Mouse (Mus musculus): Measurements from ENCODE around the gene Pard6a. TPM values are rescaled to one million over a fixed set of nuclear protein-coding genes. Genes with fewer than 3 reads are reported as not detected.
A peak's percentile ranks its signal among the peaks of the same experiment; 100 is the strongest.

The Pard6a gene
- polyA plus RNA-seq, 1 experiment from 2014 or later = 18.0 TPM

DNA sequence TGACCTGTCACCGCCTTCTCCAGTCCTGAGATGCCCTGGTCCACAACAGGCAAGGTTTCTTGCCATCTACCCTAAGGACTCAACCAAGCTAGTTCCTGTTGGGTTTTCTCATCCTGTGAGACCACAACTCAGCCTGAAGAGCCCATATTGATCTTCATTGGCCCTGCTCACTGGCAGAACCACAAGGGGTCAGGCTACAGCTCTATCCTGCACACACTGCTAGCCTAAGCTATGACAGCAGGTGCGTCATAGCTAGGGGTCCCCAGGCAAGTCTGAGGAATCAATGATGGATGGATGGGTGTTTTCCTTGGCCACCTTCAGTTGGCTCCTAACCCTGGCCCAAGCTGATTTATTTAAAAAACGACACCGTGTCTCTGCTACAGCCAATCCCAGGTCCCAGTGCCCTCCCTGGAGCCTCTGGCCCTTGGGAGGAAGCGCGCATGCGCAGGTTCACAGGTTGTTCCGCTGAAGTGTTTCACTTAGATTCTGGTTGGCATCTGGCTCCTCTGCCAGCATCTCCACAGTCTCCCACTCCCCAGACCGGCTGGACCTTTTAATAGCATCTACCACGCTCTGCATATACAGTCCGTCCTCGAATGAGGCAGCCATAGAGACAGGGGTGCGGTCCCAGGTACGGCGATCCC lies 15.5 kb downstream of the Pard6a start:
- Histone ChIP-seq H3K9me3 (ENCODE audit: control insufficient read depth, low read depth, low read length) (no peaks in the 10 kb centered on the region), H3K27me3 (ENCODE audit: control insufficient read depth, insufficient read depth, low read length) (no peaks in the 10 kb centered on the region), H3K4me3 (ENCODE audit: low read depth, low read length) (no peak overlapping the region), H3K4me2 (replicated peaks; ENCODE audit: low read depth, low read length) (no peak overlapping the region), H3K36me3 (ENCODE audit: control insufficient read depth, insufficient read depth, low read length) (peaks cover 5% of the 10 kb centered on the region; the same call in 1 of the 2 replicates), H3K4me1 (ENCODE audit: control insufficient read depth, insufficient read depth, low read length) (no peaks in the 10 kb centered on the region), H3K9ac (replicated peaks; ENCODE audit: low read depth, low read length) (no peak overlapping the region), H3K27ac (ENCODE audit: low read length) (no peak overlapping the region)
- WGBS = 88% methylated on average over 15 of the region's 15 CpGs
- ATAC-seq (ENCODE audit: insufficient number of reproducible peaks, insufficient read depth, low FRiP score, low read depth) = no peak

DNA sequence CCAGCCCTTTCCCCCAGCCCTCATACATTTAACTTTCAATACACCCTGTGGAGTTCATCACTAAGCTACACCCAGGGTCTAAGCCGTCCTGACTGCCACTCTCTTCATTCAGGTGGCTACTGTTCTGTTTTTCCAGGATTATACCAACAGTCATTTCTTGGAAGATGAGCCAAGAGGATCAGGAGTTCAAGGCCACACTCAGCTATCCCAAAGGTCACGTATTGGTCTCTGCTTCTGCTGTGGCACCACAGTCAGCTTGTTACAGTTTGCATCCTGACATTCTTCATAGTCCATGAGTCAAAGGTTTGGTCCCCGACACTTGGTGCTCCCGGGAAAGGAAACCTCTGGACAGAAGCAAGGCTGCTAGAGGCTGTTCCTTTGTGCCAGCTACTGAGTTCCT lies 18.7 kb downstream of the Pard6a start:
- Histone ChIP-seq H3K27ac (ENCODE audit: low read length) (no peak overlapping the region), H3K27me3 (ENCODE audit: control insufficient read depth, insufficient read depth, low read length) (no peaks in the 10 kb centered on the region), H3K4me2 (replicated peaks; ENCODE audit: low read depth, low read length) (no peak overlapping the region), H3K4me1 (ENCODE audit: control insufficient read depth, insufficient read depth, low read length) (no peaks in the 10 kb centered on the region), H3K36me3 (ENCODE audit: control insufficient read depth, insufficient read depth, low read length) (peaks cover 5% of the 10 kb centered on the region; the same call in 1 of the 2 replicates), H3K4me3 (ENCODE audit: low read depth, low read length) (no peak overlapping the region), H3K9me3 (ENCODE audit: control insufficient read depth, low read depth, low read length) (no peaks in the 10 kb centered on the region), H3K9ac (replicated peaks; ENCODE audit: low read depth, low read length) (no peak overlapping the region)
- WGBS = 87% methylated on average over 4 of the region's 4 CpGs
- ATAC-seq (ENCODE audit: insufficient number of reproducible peaks, insufficient read depth, low FRiP score, low read depth) = no peak

DNA sequence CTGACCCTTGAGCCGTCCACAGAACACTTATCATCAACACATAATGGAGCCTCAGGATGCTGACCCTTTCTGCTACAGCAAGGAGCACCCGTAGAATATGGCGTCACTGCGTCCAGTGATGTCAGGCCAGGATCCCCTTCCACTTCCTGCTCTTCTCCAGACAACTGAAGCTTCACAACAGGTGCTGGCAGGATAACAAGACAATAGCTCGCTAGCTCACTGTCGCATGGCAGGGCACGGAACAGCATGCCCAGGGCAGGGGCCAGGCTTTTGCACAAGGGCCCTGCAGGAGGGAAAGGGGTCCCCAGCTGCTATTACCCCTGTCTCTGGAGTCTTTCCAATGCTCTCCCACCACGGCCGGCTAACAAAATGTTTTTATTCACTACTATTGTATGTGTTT lies 21.9 kb downstream of the Pard6a start:
- H3K36me3 ChIP-seq (ENCODE audit: control insufficient read depth, insufficient read depth, low read length) = peaks cover 11% of the 10 kb centered on the region
- H3K4me2 ChIP-seq (replicated peaks; ENCODE audit: low read depth, low read length) = no peak overlapping the region
- ATAC-seq (ENCODE audit: insufficient number of reproducible peaks, insufficient read depth, low FRiP score, low read depth) = no peak
- H3K27ac ChIP-seq (ENCODE audit: low read length) = no peak overlapping the region
- no peaks in the 10 kb centered on the region for H3K9me3 ChIP-seq (ENCODE audit: control insufficient read depth, low read depth, low read length)
- no peaks in the 10 kb centered on the region for H3K4me1 ChIP-seq (ENCODE audit: control insufficient read depth, insufficient read depth, low read length)
- WGBS = 91% methylated on average over 9 of the region's 9 CpGs
- no peak overlapping the region for H3K9ac ChIP-seq (replicated peaks; ENCODE audit: low read depth, low read length)
- H3K27me3 ChIP-seq (ENCODE audit: control insufficient read depth, insufficient read depth, low read length) = no peaks in the 10 kb centered on the region
- H3K4me3 ChIP-seq (ENCODE audit: low read depth, low read length) = no peak overlapping the region

DNA sequence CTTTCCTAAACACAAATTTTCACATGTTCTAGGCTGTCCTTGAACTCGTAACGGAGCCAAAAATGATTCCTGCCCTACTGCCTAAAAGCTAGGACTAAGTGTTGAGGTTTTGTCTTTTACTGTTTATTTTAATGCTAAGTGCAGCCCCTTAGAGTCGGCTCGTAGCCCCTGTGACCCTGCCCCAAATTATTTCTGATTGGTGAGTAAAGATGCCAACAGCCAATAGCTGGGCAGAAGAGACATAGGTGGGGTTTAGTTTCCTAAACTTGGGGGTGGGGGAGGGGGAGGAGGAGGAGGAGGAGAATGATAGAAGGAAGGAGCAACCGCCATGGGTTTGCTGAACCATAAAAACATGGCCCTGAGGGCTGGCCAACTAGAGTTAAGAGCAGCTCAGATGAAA lies 24.8 kb downstream of the Pard6a start:
- WGBS = 66% methylated on average over 5 of the region's 5 CpGs

DNA sequence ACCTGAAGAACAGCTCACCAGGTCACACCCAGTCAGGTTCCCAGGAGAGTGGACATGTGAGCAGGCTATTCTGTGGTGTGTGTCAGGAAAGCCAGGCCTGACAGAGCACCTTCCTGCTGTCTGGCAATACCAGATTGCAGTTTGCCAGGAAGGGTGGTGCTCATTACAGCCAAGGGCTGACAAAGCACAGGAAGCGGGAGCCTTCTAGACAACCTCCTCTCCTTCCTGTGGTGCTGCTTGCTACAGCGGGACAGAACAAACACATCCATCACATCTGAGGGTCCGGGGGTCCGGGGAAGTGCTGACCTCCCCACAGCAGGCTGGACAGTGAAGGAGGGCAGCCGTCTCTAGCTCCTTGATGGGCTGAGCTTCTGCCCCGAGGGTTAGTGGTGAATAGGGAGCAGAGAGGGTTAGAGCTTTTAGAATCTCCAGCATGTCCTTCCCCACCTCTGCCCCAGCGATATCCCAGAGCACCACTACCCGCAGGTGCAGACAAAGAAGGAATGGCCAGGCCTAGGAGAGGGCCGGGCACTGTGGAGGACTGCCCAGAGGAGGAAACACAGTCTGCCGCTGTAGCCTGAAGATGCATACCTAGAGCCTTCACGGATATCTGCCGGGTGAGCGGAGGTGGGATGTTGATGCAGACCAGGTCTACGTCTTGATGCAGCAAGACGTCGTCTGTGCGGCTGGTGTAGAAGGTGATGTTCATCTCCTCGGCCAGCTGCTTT lies 26.6 kb downstream of the Pard6a start:
- H3K27ac ChIP-seq (ENCODE audit: low read length) = peak overlapping the region; percentile 0; the same call in 1 of the 2 replicates
- H3K9me3 ChIP-seq (ENCODE audit: control insufficient read depth, low read depth, low read length) = no peaks in the 10 kb centered on the region
- WGBS = 76% methylated on average over 18 of the region's 18 CpGs
- H3K27me3 ChIP-seq (ENCODE audit: control insufficient read depth, insufficient read depth, low read length) = no peaks in the 10 kb centered on the region
- no peak for ATAC-seq (ENCODE audit: insufficient number of reproducible peaks, insufficient read depth, low FRiP score, low read depth)
- H3K4me2 ChIP-seq (replicated peaks; ENCODE audit: low read depth, low read length) = no peak overlapping the region
- H3K9ac ChIP-seq (replicated peaks; ENCODE audit: low read depth, low read length) = no peak overlapping the region
- H3K36me3 ChIP-seq (ENCODE audit: control insufficient read depth, insufficient read depth, low read length) = peaks cover 12% of the 10 kb centered on the region; the same call in 1 of the 2 replicates
- no peaks in the 10 kb centered on the region for H3K4me1 ChIP-seq (ENCODE audit: control insufficient read depth, insufficient read depth, low read length)
- H3K4me3 ChIP-seq (ENCODE audit: low read depth, low read length) = no peak overlapping the region

More for the DNA sequence above, 24.8 kb downstream of the Pard6a start:
- H3K36me3 ChIP-seq (ENCODE audit: control insufficient read depth, insufficient read depth, low read length) = peaks cover 12% of the 10 kb centered on the region
- no peaks in the 10 kb centered on the region for H3K9me3 ChIP-seq (ENCODE audit: control insufficient read depth, low read depth, low read length)
- no peaks in the 10 kb centered on the region for H3K27me3 ChIP-seq (ENCODE audit: control insufficient read depth, insufficient read depth, low read length)
- no peaks in the 10 kb centered on the region for H3K4me1 ChIP-seq (ENCODE audit: control insufficient read depth, insufficient read depth, low read length)
- H3K27ac ChIP-seq (ENCODE audit: low read length) = no peak overlapping the region
- no peak for ATAC-seq (ENCODE audit: insufficient number of reproducible peaks, insufficient read depth, low FRiP score, low read depth)
- H3K4me3 ChIP-seq (ENCODE audit: low read depth, low read length) = no peak overlapping the region
- H3K4me2 ChIP-seq (replicated peaks; ENCODE audit: low read depth, low read length) = no peak overlapping the region
- no peak overlapping the region for H3K9ac ChIP-seq (replicated peaks; ENCODE audit: low read depth, low read length)

DNA sequence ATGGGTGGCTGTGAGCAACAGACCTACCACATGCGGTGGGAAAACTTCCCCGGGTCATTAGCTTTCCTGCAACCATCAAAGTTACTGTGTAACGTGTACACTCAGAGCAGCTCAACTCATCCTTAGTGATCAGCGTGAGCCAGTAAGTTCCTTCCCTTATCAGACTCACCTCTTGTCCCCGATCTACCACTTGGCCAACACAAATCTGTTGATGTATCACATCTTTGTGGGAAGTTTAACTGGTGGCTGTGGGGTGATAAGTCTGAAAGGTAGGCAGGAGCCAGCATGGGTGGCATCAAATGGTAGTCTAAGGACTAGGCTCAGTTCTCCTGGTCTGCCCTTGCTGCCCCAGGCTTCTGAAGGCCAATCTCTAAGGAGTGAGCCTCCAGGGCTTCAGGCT lies 31.2 kb downstream of the Pard6a start:
- no peak for ATAC-seq (ENCODE audit: insufficient number of reproducible peaks, insufficient read depth, low FRiP score, low read depth)
- no peak overlapping the region for H3K4me2 ChIP-seq (replicated peaks; ENCODE audit: low read depth, low read length)
- H3K4me1 ChIP-seq (ENCODE audit: control insufficient read depth, insufficient read depth, low read length) = no peaks in the 10 kb centered on the region
- no peaks in the 10 kb centered on the region for H3K9me3 ChIP-seq (ENCODE audit: control insufficient read depth, low read depth, low read length)
- peaks cover 5% of the 10 kb centered on the region; the same call in 1 of the 2 replicates for H3K36me3 ChIP-seq (ENCODE audit: control insufficient read depth, insufficient read depth, low read length)
- H3K27ac ChIP-seq (ENCODE audit: low read length) = no peak overlapping the region
- WGBS = 92% methylated on average over 5 of the region's 5 CpGs
- no peak overlapping the region for H3K9ac ChIP-seq (replicated peaks; ENCODE audit: low read depth, low read length)
- H3K4me3 ChIP-seq (ENCODE audit: low read depth, low read length) = no peak overlapping the region
- H3K27me3 ChIP-seq (ENCODE audit: control insufficient read depth, insufficient read depth, low read length) = no peaks in the 10 kb centered on the region

DNA sequence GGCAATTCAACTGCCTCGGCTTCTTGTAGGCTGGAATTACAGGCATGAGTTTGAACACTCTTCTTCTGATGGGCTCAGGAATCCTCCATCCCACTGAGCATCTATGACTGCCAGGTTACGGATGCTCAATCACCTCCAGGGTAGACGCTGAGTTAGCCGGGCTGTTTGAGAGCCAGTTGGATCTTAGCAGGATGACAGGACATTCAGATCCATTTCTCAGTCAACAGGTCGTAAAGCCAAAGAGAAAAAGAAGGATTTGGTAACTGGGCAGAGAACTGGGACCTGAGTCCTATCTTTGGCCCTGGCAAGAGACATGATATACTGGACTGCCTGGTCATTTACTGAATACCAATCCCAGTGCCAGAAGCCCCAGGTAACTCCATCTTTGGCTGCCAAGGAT lies 38.3 kb downstream of the Pard6a start:
- H3K9me3 ChIP-seq (ENCODE audit: control insufficient read depth, low read depth, low read length) = no peaks in the 10 kb centered on the region
- no peak overlapping the region for H3K4me3 ChIP-seq (ENCODE audit: low read depth, low read length)
- H3K27ac ChIP-seq (ENCODE audit: low read length) = no peak overlapping the region
- WGBS = 86% methylated on average over 5 of the region's 5 CpGs
- H3K27me3 ChIP-seq (ENCODE audit: control insufficient read depth, insufficient read depth, low read length) = no peaks in the 10 kb centered on the region
- no peak overlapping the region for H3K9ac ChIP-seq (replicated peaks; ENCODE audit: low read depth, low read length)
- no peaks in the 10 kb centered on the region for H3K36me3 ChIP-seq (ENCODE audit: control insufficient read depth, insufficient read depth, low read length)
- H3K4me1 ChIP-seq (ENCODE audit: control insufficient read depth, insufficient read depth, low read length) = no peaks in the 10 kb centered on the region
- no peak for ATAC-seq (ENCODE audit: insufficient number of reproducible peaks, insufficient read depth, low FRiP score, low read depth)
- H3K4me2 ChIP-seq (replicated peaks; ENCODE audit: low read depth, low read length) = no peak overlapping the region

DNA sequence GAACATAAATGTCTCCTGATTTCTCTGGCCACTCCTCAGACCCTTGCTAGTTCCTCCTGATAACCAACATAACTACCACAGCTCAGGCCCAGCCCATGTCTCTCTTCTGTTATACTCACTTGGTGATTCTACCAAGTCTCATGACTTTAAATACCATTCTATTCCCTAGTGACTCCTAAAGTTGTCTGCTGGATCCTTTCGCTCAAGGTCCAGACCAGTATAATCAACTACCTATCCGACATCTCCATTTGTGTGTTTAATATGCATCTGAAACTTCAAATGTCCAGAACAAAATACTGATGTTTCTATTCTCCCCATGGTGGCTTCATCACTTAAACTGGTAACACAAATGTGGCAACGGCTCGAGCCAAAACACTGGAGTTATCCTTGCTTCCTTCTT lies 42.4 kb downstream of the Pard6a start:
- H3K36me3 ChIP-seq (ENCODE audit: control insufficient read depth, insufficient read depth, low read length) = no peaks in the 10 kb centered on the region
- H3K4me2 ChIP-seq (replicated peaks; ENCODE audit: low read depth, low read length) = no peak overlapping the region
- H3K9ac ChIP-seq (replicated peaks; ENCODE audit: low read depth, low read length) = no peak overlapping the region
- no peaks in the 10 kb centered on the region for H3K27me3 ChIP-seq (ENCODE audit: control insufficient read depth, insufficient read depth, low read length)
- ATAC-seq (ENCODE audit: insufficient number of reproducible peaks, insufficient read depth, low FRiP score, low read depth) = no peak
- 0 out of 2 replicates have a peak, but pooled peaks cover 3% of the 10 kb centered on the region for H3K4me1 ChIP-seq (ENCODE audit: control insufficient read depth, insufficient read depth, low read length)
- no peak overlapping the region for H3K27ac ChIP-seq (ENCODE audit: low read length)
- H3K9me3 ChIP-seq (ENCODE audit: control insufficient read depth, low read depth, low read length) = no peaks in the 10 kb centered on the region
- WGBS = 84% methylated on average over 4 of the region's 4 CpGs
- H3K4me3 ChIP-seq (ENCODE audit: low read depth, low read length) = no peak overlapping the region

Measured in stomach, embryonic 14.5 days (tissue).